Mouse (Mus musculus) E14TG2a.4 (cell line): ENCODE data around the gene Sync.

ENCODE experiments used
- CTCF ChIP-seq: conservative IDR thresholded peaks from 2 replicates; pipeline ENCODE4 v1.5.1; 2014; ENCODE audit warnings: low read length
- NANOG ChIP-seq: IDR thresholded peaks from 2 replicates; pipeline ENCODE4 v1.6.1; 2014; ENCODE audit warnings: borderline replicate concordance, low read length, mixed read lengths

GRCm38 (mm10) chr4:129289671-129290070 is 2.3 kb downstream of the Sync start:
- no peak for TF ChIP-seq CTCF
- no peak for TF ChIP-seq NANOG
